Mouse (Mus musculus): Measurements from ENCODE around the gene Tas2r102. TPM values are rescaled to one million over a fixed set of nuclear protein-coding genes. Genes with fewer than 3 reads are reported as not detected.

The Tas2r102 gene
- not detected in 2 replicates for polyA plus RNA-seq (2014; fragmentation: Nextera tagmentation; extraction: Ambion mirVana)

- WGBS = 92% methylated on average over 2 of the region's 2 CpGs
- ATAC-seq (ENCODE audit: low FRiP score, low TSS enrichment) = no peak
- H3K4me1 ChIP-seq (ENCODE audit: control insufficient read depth, insufficient read depth, low read length) = no peaks in the 10 kb centered on the region
- H3K4me3 ChIP-seq (ENCODE audit: low read length) = no peak within 1 kb of the TSS
- H3K4me2 ChIP-seq (replicated peaks; ENCODE audit: low read depth, low read length) = no peak within 1 kb of the TSS
- H3K36me3 ChIP-seq (ENCODE audit: control insufficient read depth, insufficient read depth, low read length) = no peaks in the 10 kb centered on the region
- H3K27ac ChIP-seq (ENCODE audit: low read depth, low read length) = no peak within 1 kb of the TSS
- no peaks in the 10 kb centered on the region for H3K9me3 ChIP-seq (ENCODE audit: control insufficient read depth, low read length)
- no peak within 1 kb of the TSS for H3K9ac ChIP-seq (ENCODE audit: low read depth, low read length)
- no peaks in the 10 kb centered on the region for H3K27me3 ChIP-seq (ENCODE audit: control insufficient read depth, insufficient read depth, low read length)
These were observed at the start of gene Tas2r102 for GRCm38 (mm10) chr6:132761831-132762230. TSS of gene Tas2r102 (plus strand) at chr6:132762131.

DNA sequence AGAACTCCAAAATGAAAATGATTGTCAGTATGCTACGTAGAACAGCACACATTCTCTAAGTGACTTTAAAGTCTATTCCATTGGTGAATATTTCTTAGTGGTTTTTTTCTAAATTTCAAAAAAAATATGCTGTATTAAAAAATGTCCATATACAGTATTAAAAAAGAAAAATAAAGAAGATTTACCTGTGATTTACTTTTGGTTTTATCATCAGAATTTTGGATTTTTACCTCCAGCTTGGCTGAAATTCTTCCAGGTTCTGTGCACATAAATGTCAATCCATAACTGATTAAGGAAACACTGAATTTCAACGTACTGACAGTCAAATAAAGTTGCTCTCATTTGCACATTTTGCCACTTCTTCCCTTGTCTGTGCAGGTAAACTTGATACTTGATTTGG, 24.0 kb upstream of the Tas2r102 start, which contains the start of gene Tas2r115:
Gene Tas2r115, minus strand, starts transcription at position 101 of the 400 bp plus-strand sequence.
- WGBS = 72% methylated on average over 2 of the region's 2 CpGs
- H3K4me2 ChIP-seq (replicated peaks; ENCODE audit: low read depth, low read length) = no peak within 1 kb of the TSS
- H3K9me3 ChIP-seq (ENCODE audit: control insufficient read depth, low read length) = no peaks in the 10 kb centered on the region
- no peaks in the 10 kb centered on the region for H3K4me1 ChIP-seq (ENCODE audit: control insufficient read depth, insufficient read depth, low read length)
- H3K9ac ChIP-seq (ENCODE audit: low read depth, low read length) = no peak within 1 kb of the TSS
- H3K4me3 ChIP-seq (ENCODE audit: low read length) = no peak within 1 kb of the TSS
- H3K36me3 ChIP-seq (ENCODE audit: control insufficient read depth, insufficient read depth, low read length) = no peaks in the 10 kb centered on the region
- no peak for ATAC-seq (ENCODE audit: low FRiP score, low TSS enrichment)
- no peaks in the 10 kb centered on the region for H3K27me3 ChIP-seq (ENCODE audit: control insufficient read depth, insufficient read depth, low read length)
- no peak within 1 kb of the TSS for H3K27ac ChIP-seq (ENCODE audit: low read depth, low read length)

DNA sequence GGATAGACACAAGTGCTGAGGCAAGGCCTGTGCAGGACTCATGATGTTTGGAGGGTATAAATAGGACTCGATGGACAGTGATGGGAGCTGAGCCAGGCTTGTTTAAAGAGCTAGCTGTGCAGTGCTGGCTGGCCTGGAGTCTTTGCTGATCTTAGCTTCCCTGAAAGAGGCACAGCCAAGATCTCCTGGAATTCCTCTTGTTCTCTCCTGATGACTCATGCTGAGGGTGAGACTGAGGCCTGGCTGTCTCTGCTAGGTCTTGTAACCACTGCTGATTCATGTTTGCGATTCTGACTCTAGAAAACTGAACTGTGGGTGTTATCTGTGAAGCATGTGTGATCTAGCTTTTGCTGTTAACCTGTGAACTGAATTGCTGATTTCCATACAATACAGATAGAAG, 11.7 kb upstream of the Tas2r102 start:
- no peak overlapping the region for H3K4me2 ChIP-seq (replicated peaks; ENCODE audit: low read depth, low read length)
- no peaks in the 10 kb centered on the region for H3K9me3 ChIP-seq (ENCODE audit: control insufficient read depth, low read length)
- no peak for ATAC-seq (ENCODE audit: low FRiP score, low TSS enrichment)
- no peaks in the 10 kb centered on the region for H3K4me1 ChIP-seq (ENCODE audit: control insufficient read depth, insufficient read depth, low read length)
- H3K4me3 ChIP-seq (ENCODE audit: low read length) = no peak overlapping the region
- H3K27me3 ChIP-seq (ENCODE audit: control insufficient read depth, insufficient read depth, low read length) = no peaks in the 10 kb centered on the region
- no peak overlapping the region for H3K9ac ChIP-seq (ENCODE audit: low read depth, low read length)
- WGBS = 88% methylated on average over 2 of the region's 2 CpGs
- H3K36me3 ChIP-seq (ENCODE audit: control insufficient read depth, insufficient read depth, low read length) = no peaks in the 10 kb centered on the region
- no peak overlapping the region for H3K27ac ChIP-seq (ENCODE audit: low read depth, low read length)

DNA sequence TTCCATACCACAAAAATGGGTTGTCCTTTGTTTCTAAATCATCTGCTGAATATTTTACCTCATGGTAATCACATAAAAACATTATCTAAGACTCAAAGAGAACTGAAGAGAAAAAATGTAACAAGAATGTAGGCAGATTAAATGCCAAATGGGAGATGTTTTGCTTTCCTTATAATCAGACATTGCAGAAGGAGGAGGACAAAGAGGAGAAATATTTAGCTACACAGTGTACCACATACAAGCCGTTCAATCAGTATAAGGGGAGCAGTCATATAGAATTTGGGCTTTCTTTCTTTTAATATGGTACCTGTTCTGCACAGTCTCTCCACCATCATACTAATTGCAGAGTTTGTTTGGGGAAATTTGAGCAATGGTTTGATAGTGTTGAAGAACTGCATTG, 7.5 kb upstream of the Tas2r102 start, which contains the start of gene Tas2r124:
Gene Tas2r124, plus strand, starts transcription at position 301 of the 400 bp plus-strand sequence.
- Histone ChIP-seq H3K9me3 (ENCODE audit: control insufficient read depth, low read length) (no peaks in the 10 kb centered on the region), H3K4me2 (replicated peaks; ENCODE audit: low read depth, low read length) (no peak within 1 kb of the TSS), H3K27ac (ENCODE audit: low read depth, low read length) (no peak within 1 kb of the TSS), H3K27me3 (ENCODE audit: control insufficient read depth, insufficient read depth, low read length) (no peaks in the 10 kb centered on the region), H3K9ac (ENCODE audit: low read depth, low read length) (no peak within 1 kb of the TSS), H3K4me3 (ENCODE audit: low read length) (no peak within 1 kb of the TSS), H3K36me3 (ENCODE audit: control insufficient read depth, insufficient read depth, low read length) (no peaks in the 10 kb centered on the region), H3K4me1 (ENCODE audit: control insufficient read depth, insufficient read depth, low read length) (no peaks in the 10 kb centered on the region)
- 87% methylated on average over 1 of the region's 1 CpGs for WGBS
- no peak for ATAC-seq (ENCODE audit: low FRiP score, low TSS enrichment)

DNA sequence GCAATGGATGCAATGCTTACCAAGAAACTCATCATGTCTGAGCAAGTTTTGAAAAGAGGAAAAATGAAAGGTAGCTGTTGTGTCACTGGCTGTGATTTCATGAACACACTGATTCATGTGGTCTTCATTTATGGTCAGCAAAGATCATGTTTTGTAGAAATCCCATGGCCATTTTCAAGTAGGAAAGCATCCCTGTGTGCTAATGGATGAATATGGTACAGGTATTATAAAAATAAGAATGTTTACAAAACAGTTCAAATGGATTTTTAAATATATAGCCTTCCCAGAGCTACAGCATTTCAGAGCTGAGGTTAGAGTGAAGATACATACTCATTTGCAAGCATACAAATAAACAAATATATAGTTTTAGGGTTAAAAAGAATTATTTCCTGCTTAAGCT, 16.1 kb downstream of the Tas2r102 start, which contains the start of gene Tas2r136:
Gene Tas2r136, minus strand, starts transcription at position 101 of the 400 bp plus-strand sequence.
- H3K27ac ChIP-seq (ENCODE audit: low read depth, low read length) = no peak within 1 kb of the TSS
- no peak for ATAC-seq (ENCODE audit: low FRiP score, low TSS enrichment)
- H3K4me1 ChIP-seq (ENCODE audit: control insufficient read depth, insufficient read depth, low read length) = no peaks in the 10 kb centered on the region
- H3K4me2 ChIP-seq (replicated peaks; ENCODE audit: low read depth, low read length) = no peak within 1 kb of the TSS
- no peaks in the 10 kb centered on the region for H3K27me3 ChIP-seq (ENCODE audit: control insufficient read depth, insufficient read depth, low read length)
- no peak within 1 kb of the TSS for H3K4me3 ChIP-seq (ENCODE audit: low read length)
- H3K36me3 ChIP-seq (ENCODE audit: control insufficient read depth, insufficient read depth, low read length) = no peaks in the 10 kb centered on the region
- no peaks in the 10 kb centered on the region for H3K9me3 ChIP-seq (ENCODE audit: control insufficient read depth, low read length)
- H3K9ac ChIP-seq (ENCODE audit: low read depth, low read length) = no peak within 1 kb of the TSS

DNA sequence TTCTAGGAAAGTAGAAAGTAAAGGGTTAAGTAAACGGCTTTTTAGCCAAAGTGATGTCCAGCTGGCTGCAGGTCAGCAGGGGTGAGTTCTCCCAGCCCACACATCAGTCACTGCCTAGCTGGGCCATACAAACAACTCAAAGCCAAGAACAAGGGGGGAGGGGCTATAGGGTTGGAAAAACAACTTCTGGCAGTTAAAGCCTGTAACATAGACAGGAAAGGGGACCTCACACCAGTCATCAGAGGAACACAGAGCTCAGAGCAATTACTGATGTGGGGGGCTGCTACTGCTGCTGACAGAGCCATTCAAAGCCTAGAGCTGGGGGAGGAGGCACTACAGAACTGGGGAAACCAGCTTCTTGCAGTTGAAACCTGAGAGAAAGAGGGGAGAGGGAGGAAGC, 33.5 kb downstream of the Tas2r102 start:
- peak overlapping the region; percentile 32; the same call in 1 of the 2 replicates for H3K27ac ChIP-seq (ENCODE audit: low read depth, low read length)
- no peaks in the 10 kb centered on the region for H3K27me3 ChIP-seq (ENCODE audit: control insufficient read depth, insufficient read depth, low read length)
- H3K9me3 ChIP-seq (ENCODE audit: control insufficient read depth, low read length) = peaks cover 16% of the 10 kb centered on the region
- WGBS = 6% methylated on average over 1 of the region's 1 CpGs
- no peak overlapping the region for H3K9ac ChIP-seq (ENCODE audit: low read depth, low read length)
- H3K4me1 ChIP-seq (ENCODE audit: control insufficient read depth, insufficient read depth, low read length) = no peaks in the 10 kb centered on the region
- H3K4me2 ChIP-seq (replicated peaks; ENCODE audit: low read depth, low read length) = no peak overlapping the region
- H3K36me3 ChIP-seq (ENCODE audit: control insufficient read depth, insufficient read depth, low read length) = no peaks in the 10 kb centered on the region
- ATAC-seq (ENCODE audit: low FRiP score, low TSS enrichment) = peak; percentile 99
- no peak overlapping the region for H3K4me3 ChIP-seq (ENCODE audit: low read length)

GRCm38 (mm10) chr6:132802518-132802917, 40.6 kb downstream of the Tas2r102 start, which contains the start of gene Tas2r117:
TSS of gene Tas2r117 (plus strand) at chr6:132802818.
- ATAC-seq (ENCODE audit: low FRiP score, low TSS enrichment) = no peak
- no peaks in the 10 kb centered on the region for H3K4me1 ChIP-seq (ENCODE audit: control insufficient read depth, insufficient read depth, low read length)
- no peak within 1 kb of the TSS for H3K27ac ChIP-seq (ENCODE audit: low read depth, low read length)
- H3K36me3 ChIP-seq (ENCODE audit: control insufficient read depth, insufficient read depth, low read length) = no peaks in the 10 kb centered on the region
- H3K9me3 ChIP-seq (ENCODE audit: control insufficient read depth, low read length) = no peaks in the 10 kb centered on the region
- no peak within 1 kb of the TSS for H3K4me3 ChIP-seq (ENCODE audit: low read length)
- WGBS = 80% methylated on average over 1 of the region's 1 CpGs
- no peak within 1 kb of the TSS for H3K4me2 ChIP-seq (replicated peaks; ENCODE audit: low read depth, low read length)
- no peak within 1 kb of the TSS for H3K9ac ChIP-seq (ENCODE audit: low read depth, low read length)
- H3K27me3 ChIP-seq (ENCODE audit: control insufficient read depth, insufficient read depth, low read length) = no peaks in the 10 kb centered on the region

Other genes starting within 250 kb of the Tas2r102 start
- not detected in 2 replicates for gene Prh1, start 192.3 kb upstream of the Tas2r102 start, polyA plus RNA-seq (2014; fragmentation: Nextera tagmentation; extraction: Ambion mirVana)
- not detected in 2 replicates for gene Prp2, start 166.2 kb upstream of the Tas2r102 start, polyA plus RNA-seq (2014; fragmentation: Nextera tagmentation; extraction: Ambion mirVana)
- not detected in 2 replicates for gene A630073D07Rik, start 110.6 kb upstream of the Tas2r102 start, polyA plus RNA-seq (2014; fragmentation: Nextera tagmentation; extraction: Ambion mirVana)
- not detected in 2 replicates for gene Tas2r120, start 105.2 kb upstream of the Tas2r102 start, polyA plus RNA-seq (2014; fragmentation: Nextera tagmentation; extraction: Ambion mirVana)
- not detected in 2 replicates for gene Tas2r121, start 61.1 kb upstream of the Tas2r102 start, polyA plus RNA-seq (2014; fragmentation: Nextera tagmentation; extraction: Ambion mirVana)
- not detected in 2 replicates for gene Tas2r122, start 50.2 kb upstream of the Tas2r102 start, polyA plus RNA-seq (2014; fragmentation: Nextera tagmentation; extraction: Ambion mirVana)
- not detected in 2 replicates for gene Tas2r115, start 24.1 kb upstream of the Tas2r102 start, polyA plus RNA-seq (2014; fragmentation: Nextera tagmentation; extraction: Ambion mirVana)
- gene Tas2r124, start 7.4 kb upstream of the Tas2r102 start, polyA plus RNA-seq (2014; fragmentation: Nextera tagmentation; extraction: Ambion mirVana) = not detected in 2 replicates
- gene Tas2r136, start 16.0 kb downstream of the Tas2r102 start, polyA plus RNA-seq (2014; fragmentation: Nextera tagmentation; extraction: Ambion mirVana) = not detected in 2 replicates
- gene Tas2r117, start 40.7 kb downstream of the Tas2r102 start, polyA plus RNA-seq (2014; fragmentation: Nextera tagmentation; extraction: Ambion mirVana) = not detected in 2 replicates
- not detected in 2 replicates for gene Tas2r123, start 85.0 kb downstream of the Tas2r102 start, polyA plus RNA-seq (2014; fragmentation: Nextera tagmentation; extraction: Ambion mirVana)
- not detected in 2 replicates for gene Tas2r116, start 93.3 kb downstream of the Tas2r102 start, polyA plus RNA-seq (2014; fragmentation: Nextera tagmentation; extraction: Ambion mirVana)
- not detected in 2 replicates for gene Tas2r110, start 105.9 kb downstream of the Tas2r102 start, polyA plus RNA-seq (2014; fragmentation: Nextera tagmentation; extraction: Ambion mirVana)
- gene Tas2r113, start 130.9 kb downstream of the Tas2r102 start, polyA plus RNA-seq (2014; fragmentation: Nextera tagmentation; extraction: Ambion mirVana) = not detected in 2 replicates
- gene Tas2r125, start 147.5 kb downstream of the Tas2r102 start, polyA plus RNA-seq (2014; fragmentation: Nextera tagmentation; extraction: Ambion mirVana) = not detected in 2 replicates
- not detected in 2 replicates for gene Tas2r129, start 189.0 kb downstream of the Tas2r102 start, polyA plus RNA-seq (2014; fragmentation: Nextera tagmentation; extraction: Ambion mirVana)
- gene Tas2r131, start 195.8 kb downstream of the Tas2r102 start, polyA plus RNA-seq (2014; fragmentation: Nextera tagmentation; extraction: Ambion mirVana) = not detected in 2 replicates
- not detected in 2 replicates for gene Tas2r109, start 218.8 kb downstream of the Tas2r102 start, polyA plus RNA-seq (2014; fragmentation: Nextera tagmentation; extraction: Ambion mirVana)